Mouse (Mus musculus): ENCODE measurements around the gene Slc6a3.

DNA sequence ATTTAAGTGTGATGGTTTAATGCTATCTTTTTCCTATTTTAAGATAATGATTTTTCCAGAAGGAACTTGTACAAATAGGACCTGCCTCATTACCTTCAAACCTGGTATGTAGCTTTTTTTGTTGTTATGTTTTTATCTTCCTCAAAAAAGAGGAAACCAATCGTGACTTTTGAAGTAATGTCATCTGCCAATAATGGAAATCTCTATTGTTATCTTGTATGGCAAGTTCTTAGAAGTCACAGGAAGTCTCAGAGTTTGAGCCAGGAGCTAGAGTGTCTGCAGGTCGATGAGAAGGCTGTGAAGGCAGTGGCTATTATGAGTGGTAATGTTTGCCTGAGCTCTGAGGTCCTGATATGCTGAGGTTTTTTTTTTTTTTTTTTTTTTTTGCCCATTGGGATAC, 40.4 kb upstream of the Slc6a3 start:
- TF ChIP-seq CTCF (IDR thresholded peaks at IDR 0.05; ENCODE audit: extremely low read depth, insufficient read length, insufficient replicate concordance, low read depth, low read length), result no peak
- no peak for TF ChIP-seq POLR2A (IDR thresholded peaks at IDR 0.05; ENCODE audit: low read depth, low read length)

Measured in small intestine, adult 2 months (tissue).